Mouse (Mus musculus) testis, adult 10 weeks (tissue): ENCODE measurements around the gene Keg1. TPM values are rescaled to one million over a fixed set of nuclear protein-coding genes. Genes with fewer than 3 reads are reported as not detected.

Experiments
- polyA plus RNA-seq: library from polyadenylated mRNA; stranded (reverse); fragments of 350-450 nt; fragmentation: Illumina TruSeq; extraction: RNeasy Lipid Tissue Mini Kit (QIAGEN cat#74804); gene quantifications from one replicate; pipeline ENCODE4 v1.2.3, GENCODE M21; 2014; ENCODE audit warnings: low read depth, low replicate concordance

The Keg1 gene
- 0.17 TPM for polyA plus RNA-seq

DNA sequence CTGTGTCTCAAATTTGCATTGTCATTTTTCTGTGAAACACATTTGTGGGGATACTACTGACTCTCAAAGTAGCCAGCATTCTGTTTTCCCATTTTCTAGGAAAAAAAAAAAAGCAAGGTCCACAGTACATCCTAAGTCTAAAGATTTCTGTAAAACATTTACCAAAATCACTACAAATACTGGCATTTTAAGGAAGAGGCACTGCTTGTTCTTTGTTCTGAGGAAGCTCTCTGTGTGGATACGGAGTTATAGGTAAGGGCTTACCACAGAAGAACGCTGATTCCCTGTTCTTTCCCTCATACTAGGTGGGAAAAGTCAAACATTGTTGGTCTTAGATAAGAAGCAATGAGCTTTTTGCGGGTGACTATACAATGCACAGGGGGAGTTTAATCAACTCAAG, at the start of gene Keg1:
Gene Keg1, plus strand, starts transcription at position 197 of the 400 bp plus-strand sequence.

DNA sequence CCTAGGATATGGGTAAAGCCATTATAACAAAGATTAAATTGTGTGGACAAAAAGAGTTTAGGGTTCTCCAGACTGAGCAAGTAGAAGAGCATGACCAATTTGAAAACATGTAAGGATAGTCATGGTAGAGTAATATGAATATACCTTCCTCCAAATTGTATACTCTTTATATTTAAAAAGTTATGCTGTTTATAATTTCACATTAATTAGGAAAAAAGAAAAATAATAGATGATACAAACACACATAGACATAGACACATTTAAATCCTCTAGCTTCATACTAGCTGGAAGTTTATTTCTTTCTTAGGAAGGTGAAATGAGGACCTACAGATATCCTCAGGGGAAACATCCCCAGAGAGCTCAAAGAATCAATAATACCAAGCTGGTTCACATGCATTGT, 25.4 kb upstream of the Keg1 start, which contains the start of gene Olfr1442:
Gene Olfr1442, plus strand, starts transcription at position 301 of the 400 bp plus-strand sequence.

DNA sequence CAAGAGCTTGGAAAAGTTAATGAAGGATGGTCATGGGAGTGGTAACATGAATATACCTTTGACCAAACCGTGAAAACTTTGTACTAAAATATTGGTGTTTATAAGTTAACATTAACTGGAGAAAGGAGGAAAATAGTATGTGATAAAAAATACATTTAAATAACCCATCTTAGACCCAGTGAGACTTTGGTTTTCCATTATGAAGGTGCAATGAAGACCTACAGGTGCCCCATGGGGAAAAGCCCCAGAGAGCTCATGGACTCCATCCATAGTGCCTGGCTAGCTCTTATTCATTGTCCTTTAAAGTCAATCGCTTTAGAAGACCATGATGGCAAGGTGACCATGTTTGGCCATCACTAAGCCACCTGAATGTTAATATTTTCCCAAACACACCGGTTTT, 17.8 kb upstream of the Keg1 start, which contains the start of gene Olfr1443:
Gene Olfr1443, plus strand, starts transcription at position 301 of the 400 bp plus-strand sequence.

DNA sequence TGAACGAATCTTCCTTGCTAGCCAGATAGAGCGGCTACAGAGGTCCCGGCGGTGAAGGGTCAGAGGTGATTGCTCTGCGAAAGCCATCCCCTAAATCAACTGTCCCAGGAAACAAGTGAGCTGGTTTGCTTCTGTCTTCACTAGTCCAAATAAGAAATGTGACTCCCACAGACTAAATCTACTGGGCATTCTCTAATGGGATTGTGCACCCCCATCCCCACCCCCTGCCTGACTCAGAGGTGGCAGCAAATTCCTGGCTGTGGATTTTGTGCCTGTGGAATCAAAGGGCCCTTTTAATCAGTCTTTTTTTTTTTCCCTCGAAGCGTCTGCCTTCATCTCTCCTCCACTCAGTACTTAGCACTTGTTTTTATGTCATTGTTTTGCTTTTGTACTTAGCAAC, 69.7 kb downstream of the Keg1 start, which contains the start of gene Cntf:
Gene Cntf, minus strand, starts transcription at position 325 of the 400 bp plus-strand sequence.

Other genes with a start within 250 kb of the Keg1 start
- 17.7 TPM for gene Mpeg1, start 235.0 kb upstream of the Keg1 start, polyA plus RNA-seq
- gene Dtx4, start 194.3 kb upstream of the Keg1 start, polyA plus RNA-seq = 10.8 TPM
- gene Fam111a, start 150.0 kb upstream of the Keg1 start, polyA plus RNA-seq = 1.2 TPM
- not detected for gene Gm4952, start 95.8 kb upstream of the Keg1 start, polyA plus RNA-seq
- 0.48 TPM for gene Glyat, start 62.5 kb upstream of the Keg1 start, polyA plus RNA-seq
- not detected for gene Olfr1442, start 25.3 kb upstream of the Keg1 start, polyA plus RNA-seq
- gene Olfr1443, start 17.7 kb upstream of the Keg1 start, polyA plus RNA-seq = not detected
- 4.7 TPM for gene Cntf, start 69.8 kb downstream of the Keg1 start, polyA plus RNA-seq
- 230 TPM for gene Zfp91, start 100.3 kb downstream of the Keg1 start, polyA plus RNA-seq
- 24.7 TPM for gene Lpxn, start 100.4 kb downstream of the Keg1 start, polyA plus RNA-seq
- gene Gm5244, start 150.9 kb downstream of the Keg1 start, polyA plus RNA-seq = not detected
- gene Olfr1444, start 161.5 kb downstream of the Keg1 start, polyA plus RNA-seq = 1.5 TPM
- 1.5 TPM for gene Olfr1445, start 188.1 kb downstream of the Keg1 start, polyA plus RNA-seq
- not detected for gene Olfr1446, start 197.7 kb downstream of the Keg1 start, polyA plus RNA-seq
- not detected for gene Olfr1447, start 208.0 kb downstream of the Keg1 start, polyA plus RNA-seq
- not detected for gene Olfr1448, start 228.6 kb downstream of the Keg1 start, polyA plus RNA-seq
- not detected for gene Olfr1449, start 235.1 kb downstream of the Keg1 start, polyA plus RNA-seq